Mouse (Mus musculus) CD4-positive helper T cell, adult 2 months (primary cell): ENCODE measurements at regions not wholly inside any gene's neighbourhood (a gene's known extent, or its start where the extent isn't known, plus 50 kb on each side); places are given as distances from the start of the nearest gene placed in this dataset.

Source experiments
- DNase-seq: peaks from one replicate; pipeline ENCODE4 v3.0.0-alpha.2; 2012; ENCODE audit warnings: low read depth, missing footprints, low spot score

DNA sequence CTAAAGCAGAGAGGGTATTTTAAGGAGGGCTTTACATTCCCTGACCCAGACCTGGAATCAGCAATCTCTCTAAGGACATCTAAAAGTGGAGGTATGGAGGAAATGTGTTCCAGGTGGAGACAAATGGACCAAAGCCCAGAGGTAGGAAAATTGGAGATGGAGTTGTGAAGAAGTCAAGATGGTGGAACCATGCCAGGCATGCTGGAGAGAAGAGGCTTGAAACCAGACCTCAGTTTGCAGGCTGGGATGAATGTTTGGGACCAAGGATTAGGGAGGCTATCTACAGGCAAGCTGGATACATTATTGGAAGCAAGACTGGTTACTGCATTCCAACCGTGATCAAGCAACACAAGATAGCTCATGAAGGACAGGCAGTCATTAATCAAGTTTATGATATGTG, 88.3 kb upstream of the Nckap5 start:
- DNase-seq: no peak

DNA sequence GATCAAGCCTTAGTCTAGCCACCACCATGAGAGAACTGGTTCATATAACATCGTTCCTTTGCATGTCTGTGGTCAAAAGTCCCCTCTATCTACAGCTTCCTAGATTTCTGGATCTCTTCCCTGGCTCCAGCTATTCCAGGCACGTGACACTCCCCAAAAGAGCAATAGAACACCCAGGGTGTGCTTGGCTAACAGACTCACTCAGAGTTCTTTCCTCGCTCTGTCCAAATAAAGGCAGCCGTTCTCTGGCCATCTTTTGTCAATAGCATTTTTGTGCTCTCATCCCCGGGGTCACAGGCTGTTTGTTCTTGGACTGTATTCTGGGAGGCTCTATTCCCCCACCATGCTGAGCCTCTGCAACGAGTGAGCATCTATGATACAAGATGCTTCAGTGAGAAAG, 87.3 kb upstream of the Nckap5 start:
- DNase-seq: no peak

DNA sequence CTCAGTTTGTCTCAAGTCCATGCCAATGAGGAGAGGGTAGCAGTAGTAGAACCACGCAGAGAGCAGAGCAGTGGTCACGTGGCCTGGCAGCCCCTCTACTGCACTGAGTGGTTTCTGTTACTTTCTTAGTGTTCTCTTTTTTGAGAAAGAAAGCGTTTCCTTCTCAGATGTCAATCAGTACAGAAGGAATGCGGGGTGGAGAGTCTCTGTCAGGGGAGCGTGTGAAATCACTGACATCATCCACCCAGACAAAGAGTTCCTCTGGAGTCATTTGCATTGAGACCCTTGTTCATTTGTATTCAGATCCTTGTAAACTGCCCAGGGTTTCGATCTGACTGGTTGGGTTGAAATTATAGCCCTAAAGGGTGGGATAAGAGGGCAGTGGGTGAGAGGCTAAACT, 85.8 kb upstream of the Nckap5 start:
- no peak for DNase-seq

DNA sequence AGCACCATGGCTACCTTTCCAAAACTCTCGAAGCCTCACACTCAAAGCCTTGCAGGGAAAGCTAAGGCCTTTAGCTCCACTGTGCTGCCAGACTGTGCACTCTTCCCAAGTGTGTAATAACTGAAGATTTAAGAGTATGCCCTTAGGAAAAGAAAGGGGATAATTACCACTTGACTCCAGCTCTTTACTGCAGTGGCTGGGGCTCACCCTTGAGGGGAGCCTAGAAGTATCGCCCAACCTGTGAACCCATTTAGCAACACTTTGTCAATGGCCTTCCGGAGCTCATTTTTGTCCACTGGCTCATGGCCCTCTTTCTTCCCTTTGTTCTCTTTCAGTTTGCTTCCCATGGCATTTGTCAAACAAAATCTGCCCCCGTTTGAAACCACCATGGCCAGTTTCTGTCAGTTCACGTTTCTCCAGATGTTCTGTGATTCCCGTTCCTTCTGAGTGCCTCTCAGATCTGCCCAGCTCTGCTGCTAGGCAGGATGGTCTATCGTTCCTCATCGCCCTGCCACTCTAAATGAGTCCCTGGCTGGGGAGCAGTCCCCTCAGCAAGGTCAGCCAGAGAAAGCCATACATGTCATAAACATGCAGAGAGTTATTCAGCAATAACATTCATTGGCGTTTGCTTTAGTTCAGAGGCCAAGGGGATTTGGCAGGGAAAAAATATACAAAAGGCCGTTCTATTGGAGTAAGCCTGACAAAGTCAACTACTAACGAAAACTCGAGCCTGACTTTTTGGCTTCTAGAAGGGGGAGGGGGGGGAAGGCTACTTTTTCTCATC, 80.9 kb upstream of the Nckap5 start:
- no peak for DNase-seq

DNA sequence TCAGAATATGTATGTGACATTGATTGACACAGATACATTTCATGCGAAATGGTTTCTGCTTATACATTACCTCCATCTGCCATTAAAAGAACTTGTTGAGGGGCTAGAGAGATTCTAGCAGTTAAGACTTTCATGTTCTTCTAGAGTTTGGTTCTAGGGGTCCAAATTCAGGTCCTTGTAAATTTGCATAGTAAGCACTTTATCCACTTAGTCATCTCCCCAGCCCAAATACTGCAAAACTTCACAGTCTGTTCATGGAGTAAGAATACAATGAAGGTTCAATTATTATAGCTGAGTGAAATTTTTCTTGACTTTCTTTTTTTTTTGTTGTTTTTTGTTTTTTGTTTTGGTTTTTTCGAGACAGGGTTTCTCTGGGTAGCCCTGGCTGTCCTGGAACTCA, 76.8 kb upstream of the Nckap5 start:
- DNase-seq: no peak

DNA sequence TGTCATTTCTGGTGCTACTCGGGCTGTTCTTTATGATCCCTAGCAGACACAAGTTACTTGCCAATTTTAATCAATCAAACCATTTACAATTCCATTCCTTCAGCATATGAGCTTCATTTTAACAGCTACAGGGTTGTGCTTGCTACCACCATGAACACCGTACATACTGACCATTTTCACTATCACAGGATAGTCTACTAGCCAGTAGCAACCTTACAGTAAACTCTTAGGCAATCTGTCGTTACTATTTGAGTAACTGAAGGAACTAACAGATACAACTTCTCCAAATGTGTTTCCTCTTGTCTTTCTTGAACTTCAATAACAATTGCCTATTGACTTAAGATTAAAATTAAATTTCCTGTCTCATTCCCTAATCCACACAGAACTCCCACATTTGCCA, 67.9 kb upstream of the Nckap5 start:
- DNase-seq: no peak

DNA sequence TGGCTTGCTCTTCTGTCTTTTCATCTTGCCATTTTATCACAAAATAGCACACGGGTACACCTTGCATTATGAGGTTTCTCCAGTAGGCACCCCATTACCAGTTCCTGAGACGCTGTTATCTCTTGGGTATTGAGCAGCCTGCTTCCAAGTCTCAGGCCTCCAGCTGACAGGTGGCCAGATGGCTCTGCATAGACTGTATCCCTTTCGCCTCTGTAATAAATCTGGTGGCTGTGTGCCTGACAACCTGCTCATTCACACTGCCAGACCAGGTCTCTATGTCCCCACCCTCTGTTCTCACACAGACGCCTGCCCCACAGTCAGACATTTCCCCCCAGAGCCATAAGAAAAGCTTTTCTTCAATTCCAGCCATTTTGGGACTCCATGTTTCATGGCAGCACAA, 66.3 kb upstream of the Nckap5 start:
- no peak for DNase-seq

DNA sequence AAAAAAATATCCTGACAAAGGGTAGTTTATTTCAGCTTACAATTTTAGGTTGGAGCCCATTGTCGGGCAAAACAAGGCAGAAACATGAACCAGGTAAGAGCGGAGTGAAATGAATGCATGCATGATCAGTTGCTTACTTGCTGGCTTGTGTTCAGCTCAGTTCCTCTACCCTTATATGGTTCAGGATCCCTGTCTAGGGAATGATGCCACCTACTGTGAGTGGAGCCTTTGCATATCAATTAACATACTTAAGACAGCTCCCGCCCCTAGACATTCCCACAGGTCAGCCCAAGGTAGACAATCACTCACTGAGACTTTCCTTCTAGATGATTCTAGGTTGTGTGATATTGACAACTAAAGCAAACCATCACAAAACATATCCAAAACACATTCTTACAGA, 50.2 kb upstream of the Nckap5 start:
- DNase-seq: no peak
